Mouse (Mus musculus) lung, postnatal 36 days (tissue): ENCODE measurements around the gene Cdh18.
"Not testable (repeated sequence)": the region's sequence is repeated elsewhere in the genome, so short reads cannot be mapped to it uniquely, and the experiment has no call there.

Source experiments
- DNase-seq: peaks from one replicate; pipeline ENCODE4 v3.0.0; 2022; ENCODE audit warnings: mixed read lengths

The Cdh18 gene

DNA sequence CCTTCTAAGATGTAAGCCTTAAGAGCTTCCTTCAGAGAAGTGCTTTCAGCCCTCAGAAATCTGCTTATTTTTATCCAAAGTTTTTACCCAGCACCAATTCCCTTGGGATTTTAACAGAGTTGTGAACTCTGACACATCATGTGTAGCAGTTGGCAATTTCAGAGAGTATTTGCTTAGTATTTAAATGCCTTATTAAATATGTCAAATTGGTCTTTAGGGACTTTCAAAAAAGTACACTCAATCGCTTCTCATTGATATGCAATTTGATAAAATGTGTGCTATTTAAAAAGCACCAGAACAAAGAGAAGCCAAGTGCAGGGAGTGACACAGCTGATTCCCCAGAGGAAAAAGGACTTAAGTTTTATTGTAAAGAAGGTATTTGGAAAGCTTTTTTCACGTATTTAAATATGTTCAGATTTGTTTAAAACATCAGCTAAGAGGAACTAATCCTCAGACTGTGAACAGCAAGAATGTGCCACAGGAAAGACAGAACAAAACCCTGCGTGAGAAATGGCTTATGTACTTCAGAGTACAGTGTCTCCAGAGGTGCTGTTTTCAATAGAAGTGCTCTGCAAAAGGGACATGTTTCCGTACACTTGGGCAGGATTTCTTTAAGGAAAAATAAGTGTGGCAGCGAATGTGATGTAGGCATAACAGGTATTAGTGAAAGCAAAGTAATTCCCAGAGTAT lies 709.1 kb downstream of the Cdh18 start:
- no peak for DNase-seq

DNA sequence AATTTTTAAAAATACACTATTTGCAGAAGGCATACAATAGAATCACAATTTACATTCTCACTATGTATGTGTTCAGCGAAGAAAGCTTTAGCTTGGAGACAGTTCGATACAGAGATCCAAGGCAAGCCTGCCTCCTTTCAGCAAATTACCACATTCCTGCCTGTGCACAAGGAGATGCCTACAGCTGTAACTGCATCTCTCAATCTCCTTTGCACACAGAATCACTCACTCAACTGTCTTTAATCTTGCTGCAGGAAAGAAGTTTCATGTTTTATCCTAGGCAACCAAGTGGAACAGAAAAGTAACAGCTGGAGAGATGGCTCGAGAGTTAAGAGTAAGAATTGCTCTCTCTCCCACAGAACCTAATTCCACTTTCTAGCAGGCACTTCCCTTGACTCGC lies 729.6 kb downstream of the Cdh18 start:
- no peak for DNase-seq

DNA sequence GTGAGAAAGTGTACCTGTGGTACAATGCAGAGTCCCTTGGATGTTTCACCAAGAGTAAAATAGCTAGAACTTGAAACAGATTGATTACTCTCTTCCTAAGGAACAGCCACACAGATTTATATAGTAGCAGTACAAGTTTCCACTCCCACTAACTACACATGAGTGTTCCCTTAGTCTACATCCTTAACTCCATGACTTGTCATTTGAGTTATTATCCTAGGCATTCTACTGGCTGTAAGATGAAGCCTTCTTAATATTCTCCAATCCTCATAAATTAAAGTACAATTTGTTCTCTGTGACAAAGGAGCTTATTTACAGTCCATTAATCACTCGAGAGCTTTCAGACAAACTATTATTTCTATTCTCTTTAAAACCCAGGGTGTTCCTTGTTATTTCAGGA lies 756.2 kb downstream of the Cdh18 start:
- no peak for DNase-seq

DNA sequence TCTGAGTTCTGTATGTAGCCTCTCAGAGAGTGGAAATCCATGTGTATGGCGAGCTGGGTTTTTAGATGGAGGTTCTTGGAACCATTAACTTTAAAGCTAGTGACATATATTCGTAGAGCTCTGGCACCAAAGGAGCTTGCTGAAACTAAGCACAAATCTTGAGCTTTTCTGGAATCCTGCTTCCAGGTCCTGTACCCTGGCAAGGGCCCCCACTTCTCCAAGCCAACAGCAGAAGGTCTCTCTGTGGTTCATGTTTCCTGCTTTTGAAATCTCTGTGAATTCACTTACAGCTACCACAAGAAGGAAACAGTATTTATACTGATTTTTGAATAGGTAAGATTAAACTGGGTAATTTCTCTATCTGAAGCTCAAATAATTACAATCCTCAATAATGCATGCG lies 767.9 kb downstream of the Cdh18 start:
- DNase-seq: no peak

DNA sequence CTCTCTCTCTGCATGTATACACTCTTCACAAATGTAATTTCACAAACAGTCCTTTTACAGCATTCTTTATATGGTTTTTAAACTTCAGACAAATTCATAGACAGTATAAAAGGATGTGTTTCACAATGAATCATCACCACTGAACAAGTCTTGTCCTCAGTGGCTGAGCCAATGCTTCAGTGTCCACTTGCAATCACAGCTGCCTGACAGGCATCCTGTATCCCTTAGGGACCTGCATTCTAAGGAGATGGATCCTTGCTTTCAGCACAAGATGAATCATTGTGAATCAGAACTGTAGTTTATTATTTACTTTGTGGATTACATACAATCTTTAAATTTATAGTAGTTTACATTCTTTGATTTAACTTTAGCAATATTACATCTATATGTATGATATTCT lies 768.6 kb downstream of the Cdh18 start:
- DNase-seq: no peak

DNA sequence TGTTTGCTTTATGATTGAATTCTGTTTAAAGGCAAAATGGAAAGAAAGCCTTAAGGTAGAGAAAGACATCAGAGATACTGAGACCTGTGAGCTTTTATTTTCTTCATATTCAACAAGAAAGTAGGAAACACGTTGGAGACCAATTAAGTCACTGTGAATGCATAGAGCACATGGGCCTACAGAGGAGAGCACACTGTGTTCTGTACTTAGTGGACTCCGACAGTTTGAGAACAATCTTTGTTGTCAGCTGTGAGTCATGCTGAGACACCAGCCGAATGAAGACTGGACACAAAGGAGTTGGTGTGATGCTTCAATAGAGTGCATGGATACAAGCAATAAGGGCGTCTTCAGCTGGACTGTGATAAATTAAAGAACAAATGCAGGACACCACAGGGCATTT lies 791.5 kb downstream of the Cdh18 start:
- DNase-seq: not testable (repeated sequence)

DNA sequence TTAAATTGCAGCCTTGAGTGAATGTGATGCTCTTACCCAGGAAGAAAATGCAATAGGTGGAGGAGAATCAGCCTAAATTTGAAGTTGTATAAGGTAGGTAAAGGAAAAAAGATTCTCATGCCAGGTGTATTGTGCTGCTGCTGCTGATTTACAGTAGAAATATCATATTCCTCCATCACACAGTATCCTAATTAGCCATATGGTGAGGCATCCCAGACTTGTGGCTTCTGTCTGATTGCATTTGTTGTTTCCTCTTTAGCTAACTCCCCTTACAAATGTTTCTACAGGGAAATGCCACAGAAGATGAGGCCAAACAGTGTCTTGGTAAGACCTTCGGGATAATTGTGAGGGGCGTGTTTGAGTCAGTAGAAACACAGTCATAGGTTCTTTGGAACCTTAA lies 802.3 kb downstream of the Cdh18 start:
- DNase-seq: no peak

DNA sequence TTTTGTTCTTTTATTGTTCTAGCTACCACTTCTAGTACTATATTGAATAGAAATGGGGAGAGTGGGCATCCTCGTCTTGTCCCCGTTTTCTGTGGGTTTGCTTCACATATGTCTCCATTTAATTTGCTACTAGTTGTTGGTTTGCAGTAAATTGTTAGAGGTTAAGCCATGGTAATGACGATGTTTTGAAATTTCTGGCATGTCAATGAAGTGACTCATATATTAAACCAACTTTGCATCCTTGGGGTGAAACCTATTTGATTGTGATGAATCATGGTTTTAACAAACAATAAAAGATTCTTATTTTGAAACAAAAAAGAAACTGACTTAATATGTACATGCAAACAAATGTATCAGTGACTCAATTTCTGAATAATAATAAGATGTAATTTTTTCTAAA lies 817.5 kb downstream of the Cdh18 start:
- no peak for DNase-seq

DNA sequence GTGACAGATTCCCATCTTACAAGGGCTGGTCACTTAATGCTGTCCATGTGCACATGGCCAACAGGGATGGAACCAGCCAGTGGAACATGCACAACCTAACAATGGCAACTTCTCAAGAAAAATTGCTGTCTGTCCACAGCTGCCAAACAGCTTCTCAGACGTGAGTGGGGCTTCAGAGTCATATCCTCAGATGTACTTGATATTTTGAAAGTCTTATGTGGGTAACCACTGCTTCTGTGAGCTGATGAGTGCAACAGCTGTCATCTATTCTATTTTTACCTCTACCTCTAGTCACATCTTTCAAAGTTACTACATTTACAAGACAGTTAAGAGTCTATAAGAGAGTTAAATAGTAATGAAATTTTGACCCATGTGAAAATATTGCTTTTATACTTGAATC lies 818.9 kb downstream of the Cdh18 start:
- DNase-seq: no peak

DNA sequence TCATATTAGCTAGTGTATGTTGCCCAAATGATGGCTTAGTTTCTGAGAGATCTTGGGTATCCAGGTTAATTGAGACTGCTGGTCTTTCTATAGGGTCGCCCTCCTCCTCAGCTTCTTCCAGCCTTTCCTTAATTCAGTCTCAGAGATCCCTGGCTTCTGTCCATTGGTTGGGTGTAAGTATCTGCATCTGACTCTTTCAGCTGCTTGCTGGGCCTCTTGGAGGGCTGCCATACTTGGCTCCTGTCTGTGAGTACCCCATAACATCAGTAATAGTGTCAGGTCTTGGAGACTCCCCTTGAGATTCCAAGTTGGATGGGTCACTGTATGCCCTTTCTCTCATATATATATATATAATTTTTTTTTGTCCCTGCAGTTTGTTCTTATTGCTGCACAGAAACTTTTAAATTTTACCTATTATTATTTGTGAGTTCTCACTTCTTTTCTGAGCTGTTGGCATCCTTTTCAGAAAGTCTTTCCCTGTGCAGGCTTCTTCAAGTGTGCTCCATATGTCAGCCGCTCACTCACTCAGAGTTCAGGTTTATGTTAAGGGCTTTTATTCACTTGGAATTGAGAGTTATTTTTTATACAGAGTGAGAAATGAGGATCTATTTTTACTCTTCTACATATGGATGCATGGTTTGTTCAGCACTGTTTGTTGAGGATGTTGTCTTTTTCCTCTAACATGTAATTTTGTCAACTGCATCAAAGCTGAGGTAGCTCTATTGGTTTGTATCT lies 829.4 kb downstream of the Cdh18 start:
- no peak for DNase-seq

DNA sequence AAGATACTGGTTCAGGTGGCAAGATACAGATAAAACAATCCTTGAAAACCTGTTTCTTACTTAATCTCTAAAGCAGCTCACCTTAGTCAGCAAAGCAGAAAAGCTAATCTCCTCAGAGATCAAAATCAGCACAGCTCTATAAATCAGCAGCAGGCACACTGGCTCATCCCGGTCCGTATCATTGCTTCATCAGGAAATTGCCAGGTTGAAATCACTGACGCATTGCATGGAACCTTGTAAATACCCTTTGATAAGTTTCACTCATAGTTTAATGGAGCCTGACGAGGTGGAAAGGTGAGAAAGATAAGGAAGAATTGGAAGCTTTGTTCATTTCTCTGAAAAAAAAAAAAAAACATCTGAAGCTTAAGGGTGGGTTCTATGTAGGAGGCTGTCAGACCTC lies 837.0 kb downstream of the Cdh18 start:
- DNase-seq: no peak

DNA sequence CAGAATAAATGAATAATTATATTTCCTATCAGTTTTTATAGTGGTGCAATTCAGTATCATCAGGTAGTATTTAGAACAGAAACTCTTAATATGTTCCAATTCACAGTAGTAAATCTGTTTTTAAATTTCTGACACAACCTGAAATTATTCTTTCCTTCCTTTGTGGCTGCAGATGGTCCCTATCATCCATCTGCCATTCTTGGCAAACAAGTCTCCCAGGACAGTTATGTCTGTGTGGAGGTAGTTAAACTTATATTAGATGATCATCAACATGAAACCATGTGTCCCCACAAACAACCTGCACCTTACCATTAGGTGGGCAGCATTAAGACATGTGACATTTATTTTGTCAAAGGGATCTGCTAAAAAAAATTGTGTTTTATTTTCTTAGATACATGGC lies 847.8 kb downstream of the Cdh18 start:
- no peak for DNase-seq

DNA sequence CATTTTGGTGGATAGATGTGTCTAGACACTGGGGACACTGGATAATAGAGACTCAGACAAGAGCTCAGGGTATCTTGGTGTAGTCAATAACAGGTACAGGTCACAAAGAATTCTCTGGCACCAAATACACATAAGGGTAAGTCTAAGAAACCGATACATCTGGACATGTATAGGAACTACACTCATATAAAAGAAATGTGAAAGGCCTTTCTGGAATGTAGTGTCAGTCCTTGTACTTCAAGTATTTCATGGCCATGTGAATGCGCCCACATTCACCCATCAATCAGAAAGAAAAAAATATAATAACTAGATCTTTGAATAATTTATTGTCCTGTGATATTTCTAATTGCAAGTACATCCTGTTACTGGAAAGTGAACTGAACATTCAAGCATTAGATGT lies 855.0 kb downstream of the Cdh18 start:
- no peak for DNase-seq

DNA sequence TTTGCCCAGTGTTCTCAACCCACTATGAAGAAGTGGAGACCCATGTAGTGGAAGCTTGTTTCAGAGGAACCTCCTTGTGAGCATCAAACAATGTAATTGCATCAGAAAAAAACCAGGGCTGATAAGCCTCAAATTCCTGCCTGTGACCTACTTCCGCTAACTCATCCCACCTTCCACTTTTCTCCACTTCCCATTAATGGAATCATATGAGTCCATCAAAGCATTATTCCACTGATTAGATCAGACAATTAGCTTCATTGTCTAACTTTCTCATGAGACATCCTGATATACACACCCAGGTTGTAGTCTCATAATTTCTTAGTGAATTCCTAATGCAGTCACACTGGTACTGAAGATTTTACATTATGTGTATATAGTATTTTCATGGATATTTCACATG lies 859.4 kb downstream of the Cdh18 start:
- no peak for DNase-seq

DNA sequence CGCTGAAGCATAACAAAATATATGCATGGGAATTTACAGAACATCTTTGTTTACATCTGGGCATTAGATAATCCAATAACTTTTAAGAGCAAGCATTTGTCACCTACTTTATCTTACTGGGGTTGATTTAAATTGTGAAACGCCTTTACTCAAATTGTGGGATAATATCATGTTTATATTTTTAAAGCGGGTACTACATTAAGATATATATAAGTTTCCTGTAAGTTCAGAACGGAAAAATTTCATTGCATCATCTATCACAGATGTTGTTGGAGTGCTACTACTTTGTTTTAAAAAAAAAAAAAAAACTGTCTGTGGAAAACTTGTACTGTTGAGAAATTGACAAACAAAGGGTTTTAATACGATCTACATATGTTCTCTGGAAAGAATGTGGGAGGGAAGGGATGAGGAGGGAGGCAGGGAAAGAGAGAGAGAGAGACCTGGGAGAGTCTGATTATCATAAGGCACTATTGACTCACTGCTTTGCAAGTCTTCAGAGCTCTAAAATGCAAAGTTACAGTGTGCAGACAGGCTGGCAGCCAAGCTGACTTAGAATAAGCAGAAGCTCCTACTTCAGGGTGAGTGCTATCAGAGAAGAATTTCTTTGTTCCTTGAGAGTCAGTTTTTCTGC lies 867.7 kb downstream of the Cdh18 start:
- no peak for DNase-seq

DNA sequence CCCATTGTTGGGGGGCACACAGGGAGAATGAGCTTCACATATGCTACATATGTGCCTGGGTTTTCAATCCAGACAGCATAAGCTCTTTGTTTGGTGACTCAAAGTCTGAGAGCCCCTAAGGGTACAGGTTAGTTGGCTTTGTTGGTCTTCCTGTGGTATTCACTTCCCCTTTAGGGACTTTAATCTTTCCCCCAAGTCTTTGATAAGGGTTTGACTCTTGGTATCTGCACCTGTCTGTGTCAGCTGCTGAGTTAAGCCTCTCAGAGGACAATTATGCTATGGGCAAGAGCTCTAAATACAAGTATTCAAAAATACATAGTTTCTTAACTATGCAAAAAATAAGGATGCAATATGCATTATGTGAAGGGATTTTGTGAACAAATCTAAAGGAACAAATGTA lies 869.3 kb downstream of the Cdh18 start:
- no peak for DNase-seq

DNA sequence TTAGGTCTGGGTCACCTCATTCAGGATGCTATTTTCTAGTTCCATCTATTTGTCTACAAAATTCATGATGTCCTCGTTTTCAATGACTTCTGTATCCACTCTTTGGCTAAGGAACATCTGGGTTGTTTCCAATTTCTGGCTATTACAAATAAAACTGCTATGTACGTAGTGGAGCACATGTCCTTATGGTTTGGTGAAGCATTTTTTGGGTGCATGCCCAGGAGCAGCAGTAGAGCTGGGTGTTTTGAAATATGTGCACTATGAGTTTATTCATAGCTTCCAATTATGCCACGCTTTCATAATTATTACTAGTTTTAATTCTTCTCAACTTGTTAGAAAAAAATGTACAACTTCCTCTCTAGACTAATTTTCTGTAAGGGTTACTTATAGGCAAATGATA lies 871.2 kb downstream of the Cdh18 start:
- DNase-seq: no peak

DNA sequence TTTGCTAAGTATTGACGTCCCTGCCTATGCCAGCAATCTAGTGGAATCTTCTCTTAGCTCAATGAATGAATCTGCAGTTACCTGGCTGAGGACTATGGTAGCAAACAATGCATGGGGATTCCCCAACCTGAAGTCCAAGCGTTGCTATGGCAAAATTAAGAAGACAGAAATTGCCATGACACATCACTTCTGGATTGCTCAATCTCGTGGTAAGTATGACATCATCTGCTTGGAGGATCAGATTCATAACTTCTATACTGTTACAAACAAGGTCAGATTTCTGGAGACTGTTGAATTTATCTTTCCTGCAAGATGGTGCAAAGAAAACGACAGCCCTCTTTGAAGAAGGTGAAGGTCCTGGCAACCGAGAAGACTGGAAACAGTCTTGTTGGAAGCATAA lies 881.2 kb downstream of the Cdh18 start:
- no peak for DNase-seq

DNA sequence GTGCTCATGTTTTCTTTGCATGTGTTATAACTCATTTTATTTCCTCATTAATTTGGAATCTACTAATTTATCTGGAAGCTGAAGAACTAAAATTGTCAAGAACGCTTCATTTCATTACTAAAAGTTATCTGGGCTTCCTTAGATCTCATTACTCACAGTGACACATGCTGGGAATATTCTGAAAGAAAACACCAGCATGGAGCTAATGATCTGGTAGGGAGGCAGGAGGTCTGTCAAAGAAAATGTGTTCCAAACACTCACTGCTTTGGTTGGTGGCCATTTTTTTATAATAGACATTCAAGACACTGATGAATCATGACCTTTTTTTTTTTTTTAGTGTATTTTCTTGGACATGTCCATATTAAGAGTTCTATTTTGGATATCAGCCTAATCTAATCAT lies 899.7 kb downstream of the Cdh18 start:
- DNase-seq: no peak

DNA sequence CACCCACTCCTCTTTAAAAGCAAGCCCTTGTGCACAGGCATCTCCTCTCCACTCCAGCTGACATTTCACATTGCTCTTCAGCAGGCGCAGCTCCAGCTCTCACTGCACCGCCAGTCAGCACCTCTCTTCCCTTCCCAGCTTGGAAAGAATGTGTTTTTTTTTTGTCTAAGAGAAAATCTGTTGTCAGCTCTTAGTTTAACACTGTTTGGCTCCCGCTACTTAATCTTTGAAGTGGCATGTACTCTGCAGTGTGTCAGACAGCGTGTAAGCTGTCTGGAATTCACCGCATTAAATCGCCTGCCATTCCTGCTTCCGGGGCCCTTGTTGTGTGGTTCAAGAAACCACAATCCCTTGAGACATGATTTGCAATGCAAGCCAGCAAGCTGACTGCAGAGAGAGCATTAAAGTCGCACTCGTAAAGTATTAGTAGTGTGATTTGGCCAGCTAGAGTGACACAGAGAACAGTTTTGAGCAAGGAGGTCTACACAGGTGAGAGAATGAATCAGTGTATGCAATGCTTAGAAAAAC lies 903.3 kb downstream of the Cdh18 start:
- DNase-seq: no peak

DNA sequence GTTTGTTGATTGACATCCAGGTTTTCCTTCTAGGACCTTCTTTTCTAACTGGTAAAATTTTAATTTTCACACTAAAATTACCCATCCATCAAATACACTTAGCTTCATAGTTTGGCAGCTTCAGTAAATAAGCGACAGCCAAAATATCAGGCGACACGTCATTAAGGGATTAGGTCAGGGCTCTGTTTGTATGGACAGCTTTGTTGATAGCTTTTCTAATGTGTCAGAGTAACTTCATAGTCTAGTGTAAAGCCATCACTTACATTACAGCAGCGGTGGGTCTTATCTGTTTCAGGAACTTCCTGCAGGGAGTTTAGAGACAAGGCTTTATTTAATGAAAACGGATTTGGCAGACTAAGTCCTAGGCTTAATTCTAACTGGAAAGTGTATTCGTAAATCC lies 904.5 kb downstream of the Cdh18 start:
- no peak for DNase-seq

DNA sequence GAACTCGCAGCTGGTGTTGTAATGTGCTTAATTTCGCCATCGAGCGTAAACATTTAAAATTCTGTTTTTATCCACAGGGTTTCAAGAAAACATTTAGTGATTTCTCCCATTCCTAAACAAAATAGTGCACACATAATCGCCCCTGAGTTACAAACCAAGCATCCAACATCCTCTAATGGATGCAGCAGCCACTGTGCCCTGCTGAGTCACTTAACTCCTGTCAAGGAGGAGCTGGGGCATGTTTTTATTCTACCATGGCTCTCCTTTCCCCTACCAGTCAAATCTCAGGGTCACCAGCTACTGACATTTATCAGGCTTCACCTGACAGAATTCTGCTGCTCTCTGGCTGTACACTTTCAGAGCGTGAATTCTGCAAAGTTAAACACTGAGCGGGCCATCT lies 906.5 kb downstream of the Cdh18 start:
- DNase-seq: no peak

DNA sequence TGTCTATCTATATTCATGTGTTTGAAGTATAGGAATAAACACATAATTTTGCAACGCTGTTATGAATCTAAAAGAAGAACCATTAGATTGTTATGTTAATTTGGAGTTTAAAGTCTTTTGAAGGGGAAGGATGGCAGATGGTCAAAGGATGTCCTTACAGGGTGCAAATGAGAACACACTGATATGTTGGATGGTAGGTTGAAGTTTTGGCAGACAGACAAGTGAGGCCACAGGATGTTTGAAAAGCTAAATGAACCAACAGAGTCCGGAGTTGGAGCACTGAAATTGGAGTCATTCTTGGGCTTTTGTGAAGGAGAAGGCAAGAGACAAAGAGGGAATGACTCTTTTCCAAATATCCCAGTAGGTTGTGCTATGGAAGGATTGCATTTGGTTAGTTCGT lies 908.6 kb downstream of the Cdh18 start:
- no peak for DNase-seq
